Mouse (Mus musculus): ENCODE data around the gene Herpud1. TPM values are rescaled to one million over a fixed set of nuclear protein-coding genes. Genes with fewer than 3 reads are reported as not detected.

Herpud1 gene
- polyA plus RNA-seq, 1 experiment = 97.8 TPM

GRCm38 (mm10) chr8:94435397-94436111 is 49.3 kb downstream of the Herpud1 start:
- H3K4me1 ChIP-seq (ENCODE audit: control insufficient read depth, insufficient read depth, low read length) = peaks cover 2% of the 10 kb centered on the region; the same call in 1 of the 2 replicates
- no peak overlapping the region for H3K27ac ChIP-seq (ENCODE audit: insufficient read depth, low read length)
- TF ChIP-seq POLR2A (IDR thresholded peaks at IDR 0.05; ENCODE audit: extremely low read depth, insufficient read depth, low read length) = no peak
- H3K4me3 ChIP-seq (ENCODE audit: insufficient read depth, low read length) = no peak overlapping the region

GRCm38 (mm10) chr8:94436112-94436572 is 49.9 kb downstream of the Herpud1 start:
- H3K4me1 ChIP-seq (ENCODE audit: control insufficient read depth, insufficient read depth, low read length) = peaks cover 2% of the 10 kb centered on the region; the same call in 1 of the 2 replicates
- TF ChIP-seq POLR2A (IDR thresholded peaks at IDR 0.05; ENCODE audit: extremely low read depth, insufficient read depth, low read length) (no peak), CTCF (IDR thresholded peaks at IDR 0.05; ENCODE audit: extremely low read depth, insufficient read depth, low read length) (no peak)
- H3K4me3 ChIP-seq (ENCODE audit: insufficient read depth, low read length) = no peak overlapping the region
- H3K27ac ChIP-seq (ENCODE audit: insufficient read depth, low read length) = no peak overlapping the region

GRCm38 (mm10) chr8:94436900-94437299 is 50.7 kb downstream of the Herpud1 start:
- H3K27ac ChIP-seq (ENCODE audit: insufficient read depth, low read length) = no peak overlapping the region
- H3K4me1 ChIP-seq (ENCODE audit: control insufficient read depth, insufficient read depth, low read length) = peaks cover 2% of the 10 kb centered on the region; the same call in 1 of the 2 replicates
- H3K4me3 ChIP-seq (ENCODE audit: insufficient read depth, low read length) = no peak overlapping the region
- TF ChIP-seq CTCF (IDR thresholded peaks at IDR 0.05; ENCODE audit: extremely low read depth, insufficient read depth, low read length) = no peak
- TF ChIP-seq POLR2A (IDR thresholded peaks at IDR 0.05; ENCODE audit: extremely low read depth, insufficient read depth, low read length) = no peak

- TF ChIP-seq POLR2A (IDR thresholded peaks at IDR 0.05; ENCODE audit: extremely low read depth, insufficient read depth, low read length) (no peak), CTCF (IDR thresholded peaks at IDR 0.05; ENCODE audit: extremely low read depth, insufficient read depth, low read length) (no peak)
- Histone ChIP-seq H3K4me1 (ENCODE audit: control insufficient read depth, insufficient read depth, low read length) (peaks cover 2% of the 10 kb centered on the region; the same call in 1 of the 2 replicates), H3K27ac (ENCODE audit: insufficient read depth, low read length) (no peak overlapping the region), H3K4me3 (ENCODE audit: insufficient read depth, low read length) (no peak overlapping the region)
Observed at GRCm38 (mm10) chr8:94438659-94439058, 52.4 kb downstream of the Herpud1 start.

GRCm38 (mm10) chr8:94439691-94440090 is 53.5 kb downstream of the Herpud1 start:
- no peak overlapping the region for H3K27ac ChIP-seq (ENCODE audit: insufficient read depth, low read length)
- H3K4me3 ChIP-seq (ENCODE audit: insufficient read depth, low read length) = no peak overlapping the region
- TF ChIP-seq CTCF (IDR thresholded peaks at IDR 0.05; ENCODE audit: extremely low read depth, insufficient read depth, low read length) (no peak), POLR2A (IDR thresholded peaks at IDR 0.05; ENCODE audit: extremely low read depth, insufficient read depth, low read length) (no peak)
- no peaks in the 10 kb centered on the region for H3K4me1 ChIP-seq (ENCODE audit: control insufficient read depth, insufficient read depth, low read length)

- no peaks in the 10 kb centered on the region for H3K4me1 ChIP-seq (ENCODE audit: control insufficient read depth, insufficient read depth, low read length)
- H3K4me3 ChIP-seq (ENCODE audit: insufficient read depth, low read length) = no peak overlapping the region
- no peak overlapping the region for H3K27ac ChIP-seq (ENCODE audit: insufficient read depth, low read length)
- TF ChIP-seq CTCF (IDR thresholded peaks at IDR 0.05; ENCODE audit: extremely low read depth, insufficient read depth, low read length) (no peak), POLR2A (IDR thresholded peaks at IDR 0.05; ENCODE audit: extremely low read depth, insufficient read depth, low read length) (no peak)
Observed at GRCm38 (mm10) chr8:94440389-94440788, 54.2 kb downstream of the Herpud1 start.

GRCm38 (mm10) chr8:94441686-94442085 is 55.4 kb downstream of the Herpud1 start:
- Histone ChIP-seq H3K4me3 (ENCODE audit: insufficient read depth, low read length) (no peak overlapping the region), H3K27ac (ENCODE audit: insufficient read depth, low read length) (no peak overlapping the region), H3K4me1 (ENCODE audit: control insufficient read depth, insufficient read depth, low read length) (no peaks in the 10 kb centered on the region)
- TF ChIP-seq CTCF (IDR thresholded peaks at IDR 0.05; ENCODE audit: extremely low read depth, insufficient read depth, low read length) = no peak
- TF ChIP-seq POLR2A (IDR thresholded peaks at IDR 0.05; ENCODE audit: extremely low read depth, insufficient read depth, low read length) = no peak

GRCm38 (mm10) chr8:94443153-94443552 is 56.9 kb downstream of the Herpud1 start:
- H3K27ac ChIP-seq (ENCODE audit: insufficient read depth, low read length) = no peak overlapping the region
- H3K4me3 ChIP-seq (ENCODE audit: insufficient read depth, low read length) = no peak overlapping the region
- H3K4me1 ChIP-seq (ENCODE audit: control insufficient read depth, insufficient read depth, low read length) = no peaks in the 10 kb centered on the region
- TF ChIP-seq CTCF (IDR thresholded peaks at IDR 0.05; ENCODE audit: extremely low read depth, insufficient read depth, low read length) (no peak), POLR2A (IDR thresholded peaks at IDR 0.05; ENCODE audit: extremely low read depth, insufficient read depth, low read length) (no peak)

- TF ChIP-seq CTCF (IDR thresholded peaks at IDR 0.05; ENCODE audit: extremely low read depth, insufficient read depth, low read length) = no peak
- no peak for TF ChIP-seq POLR2A (IDR thresholded peaks at IDR 0.05; ENCODE audit: extremely low read depth, insufficient read depth, low read length)
- H3K4me3 ChIP-seq (ENCODE audit: insufficient read depth, low read length) = no peak overlapping the region
- no peak overlapping the region for H3K27ac ChIP-seq (ENCODE audit: insufficient read depth, low read length)
- H3K4me1 ChIP-seq (ENCODE audit: control insufficient read depth, insufficient read depth, low read length) = no peaks in the 10 kb centered on the region
Observed at GRCm38 (mm10) chr8:94444480-94444879, 58.2 kb downstream of the Herpud1 start.

Other genes with a start within 250 kb of the Herpud1 start
- gene Mt4, start 249.2 kb upstream of the Herpud1 start, polyA plus RNA-seq (2012; rRNA removed) = not detected in 2 replicates
- 1,778 and 1,863 TPM in 2 replicates for gene Mt3, start 233.8 kb upstream of the Herpud1 start, polyA plus RNA-seq (2012; rRNA removed)
- 559 and 591 TPM in 2 replicates for gene Mt2, start 213.8 kb upstream of the Herpud1 start, polyA plus RNA-seq (2012; rRNA removed)
- gene Mt1, start 207.4 kb upstream of the Herpud1 start, polyA plus RNA-seq (2012; rRNA removed) = 1,137 and 1,412 TPM in 2 replicates
- gene Nup93, start 171.9 kb upstream of the Herpud1 start, polyA plus RNA-seq (2012; rRNA removed) = 26.5 and 27.2 TPM in 2 replicates
- gene Slc12a3, start 57.2 kb upstream of the Herpud1 start, polyA plus RNA-seq (2012; rRNA removed) = 0.66 and 1.0 TPM in 2 replicates
- gene Nlrc5, start 47.9 kb downstream of the Herpud1 start, polyA plus RNA-seq (2012; rRNA removed) = 0.94 and 1.0 TPM in 2 replicates
- 26.7 and 28.2 TPM in 2 replicates for gene Cpne2, start 146.6 kb downstream of the Herpud1 start, polyA plus RNA-seq (2012; rRNA removed)
- gene Rspry1, start 215.5 kb downstream of the Herpud1 start, polyA plus RNA-seq (2012; rRNA removed) = 18.0 and 19.8 TPM in 2 replicates
- 50.2 and 51.1 TPM in 2 replicates for gene Fam192a, start 215.6 kb downstream of the Herpud1 start, polyA plus RNA-seq (2012; rRNA removed)